Mouse (Mus musculus) cerebellum, adult 2 months (tissue): Measurements from ENCODE around the gene Dcun1d3.

ENCODE experiments used
- CTCF ChIP-seq: fragments of 200-500 bp; IDR thresholded peaks from 2 replicates; pipeline ENCODE4 v1.5.1; 2011; ENCODE audit warnings: low read depth, mild to moderate bottlenecking, control low read depth, low read length, moderate library complexity, borderline replicate concordance; ENCODE audit not compliant: insufficient read depth
- POLR2A ChIP-seq: fragments of 200-500 bp; IDR thresholded peaks from 2 replicates; pipeline ENCODE4 v1.6.1; 2011; ENCODE audit warnings: low read length, control low read depth, borderline replicate concordance; ENCODE audit not compliant: insufficient read depth

DNA sequence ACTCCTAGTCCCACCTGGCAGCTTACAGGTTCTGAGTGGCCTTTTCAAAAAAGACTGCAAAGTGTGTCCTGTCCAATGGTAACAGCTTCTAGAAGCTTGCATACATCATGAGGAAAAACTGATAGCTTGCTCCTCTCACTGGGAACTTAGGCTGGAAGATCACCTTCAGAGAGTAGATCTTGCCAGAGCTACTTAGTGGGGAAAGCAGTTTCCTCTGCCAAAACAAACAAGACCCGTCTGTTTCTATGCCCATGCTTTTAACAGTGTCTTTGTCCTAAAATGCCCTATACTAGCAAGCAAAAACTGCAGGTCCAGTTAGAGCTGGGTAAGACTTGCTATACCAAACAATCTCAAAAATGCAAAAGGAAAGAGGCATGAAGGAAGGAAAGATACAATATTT lies 30.0 kb downstream of the Dcun1d3 start:
- TF ChIP-seq CTCF (no peak), POLR2A (no peak)
